Mouse (Mus musculus): ENCODE results near the gene Gtf2i.
"Not testable (repeated sequence)": the region's sequence is repeated elsewhere in the genome, so short reads cannot be mapped to it uniquely, and the experiment has no call there.

Gtf2i gene

DNA sequence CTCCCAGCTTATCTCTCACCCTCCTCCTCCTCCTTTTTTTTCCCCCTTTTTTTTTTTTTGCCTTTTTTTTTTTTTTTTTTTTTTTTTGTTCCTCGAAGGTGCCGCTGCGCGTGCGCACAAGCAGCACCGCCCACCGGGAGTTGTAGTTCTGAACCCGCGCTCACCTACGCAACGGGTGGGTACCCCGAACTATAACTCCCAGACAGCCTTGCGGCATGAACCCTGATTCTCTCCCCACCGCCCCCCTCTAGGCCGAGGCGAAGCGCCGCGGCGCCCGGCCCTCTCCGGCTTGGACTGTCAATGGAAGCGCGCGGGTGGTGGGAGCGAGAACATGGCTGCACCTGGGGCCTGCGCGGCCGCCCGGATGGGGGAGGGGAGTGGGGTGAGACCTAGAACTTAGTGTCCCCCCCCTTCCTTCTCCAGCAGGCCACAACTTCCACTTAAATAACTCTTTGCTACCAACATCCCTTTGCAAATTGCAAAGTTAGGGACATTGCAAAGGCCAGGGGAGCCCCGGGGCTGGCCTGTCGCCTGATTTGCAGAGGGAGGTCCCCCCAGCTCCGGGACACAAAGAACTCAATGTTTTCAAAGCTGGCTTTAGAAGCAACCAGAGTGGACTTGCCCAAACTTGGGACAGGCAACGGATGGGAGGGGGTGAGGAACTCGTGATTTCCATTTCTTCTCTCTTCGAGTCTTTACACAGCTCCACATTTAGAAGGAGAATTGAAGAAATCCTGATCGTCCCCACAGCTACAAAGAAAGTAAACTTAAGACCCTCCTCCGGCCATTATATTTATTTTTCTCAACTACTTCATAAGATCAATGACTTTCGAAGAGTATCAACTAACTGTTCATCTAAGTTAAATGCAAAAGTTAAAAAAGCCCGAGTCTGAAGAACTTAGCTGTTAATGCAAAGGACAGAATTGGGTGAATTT, at the start of gene Gtf2i:
Gene Gtf2i, minus strand, starts transcription at position 73 of the 935 bp plus-strand sequence.
- DNase-seq (ENCODE audit: low spot score): peak; percentile 98

DNA sequence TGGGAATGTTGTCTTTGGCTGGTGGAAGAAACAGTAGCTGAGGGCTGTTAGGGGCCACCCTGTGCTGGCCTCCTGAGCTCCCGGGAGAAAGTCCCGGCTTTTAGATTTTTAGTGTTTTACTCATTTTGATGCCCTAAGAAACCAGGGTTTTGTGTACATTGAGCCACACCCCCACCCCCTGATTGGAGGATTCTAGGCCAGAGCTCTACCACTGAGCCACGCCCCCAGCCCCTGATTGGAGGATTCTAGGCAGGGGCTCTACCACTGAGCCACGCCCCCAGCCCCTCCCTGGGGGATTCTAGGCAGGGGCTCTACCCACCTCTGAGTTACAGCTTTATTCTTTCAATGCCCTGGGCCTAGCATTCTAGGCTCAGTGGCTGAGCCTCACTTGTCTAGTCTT, 44.5 kb upstream of the Gtf2i start:
- no peak for DNase-seq (ENCODE audit: low spot score)

GRCm38 (mm10) chr5:134355372-134355771, 40.8 kb upstream of the Gtf2i start:
- not testable (repeated sequence) for DNase-seq (ENCODE audit: low spot score)

DNA sequence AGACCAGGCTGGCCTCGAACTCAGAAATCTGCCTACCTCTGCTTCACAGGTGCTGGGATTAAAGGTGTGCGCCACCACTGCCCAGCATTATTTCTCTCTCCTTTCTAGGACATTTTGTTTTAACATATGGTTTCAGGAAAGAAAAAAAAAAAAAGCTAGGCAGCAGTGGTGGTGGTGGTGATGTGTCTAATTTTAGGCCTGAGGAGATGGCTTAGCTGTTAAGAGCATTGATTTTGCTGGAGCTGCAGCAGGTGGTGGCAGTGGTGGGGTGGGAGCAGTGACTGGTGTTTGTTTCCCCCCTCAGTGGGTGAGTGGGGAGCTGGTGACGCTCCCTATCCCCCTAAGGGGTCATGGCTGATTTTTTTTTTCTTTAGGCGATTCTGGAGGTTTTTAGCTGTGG, 38.6 kb upstream of the Gtf2i start:
- no peak for DNase-seq (ENCODE audit: low spot score)

- no peak for DNase-seq (ENCODE audit: low spot score)
These were observed 38.0 kb upstream of the Gtf2i start for GRCm38 (mm10) chr5:134352527-134353001.

- DNase-seq (ENCODE audit: low spot score): peak; percentile 87
These were observed 36.1 kb upstream of the Gtf2i start for GRCm38 (mm10) chr5:134350660-134351059.

GRCm38 (mm10) chr5:134347066-134347465, 32.5 kb upstream of the Gtf2i start:
- DNase-seq (ENCODE audit: low spot score): no peak

GRCm38 (mm10) chr5:134345449-134345848, 30.9 kb upstream of the Gtf2i start:
- DNase-seq (ENCODE audit: low spot score): no peak

DNA sequence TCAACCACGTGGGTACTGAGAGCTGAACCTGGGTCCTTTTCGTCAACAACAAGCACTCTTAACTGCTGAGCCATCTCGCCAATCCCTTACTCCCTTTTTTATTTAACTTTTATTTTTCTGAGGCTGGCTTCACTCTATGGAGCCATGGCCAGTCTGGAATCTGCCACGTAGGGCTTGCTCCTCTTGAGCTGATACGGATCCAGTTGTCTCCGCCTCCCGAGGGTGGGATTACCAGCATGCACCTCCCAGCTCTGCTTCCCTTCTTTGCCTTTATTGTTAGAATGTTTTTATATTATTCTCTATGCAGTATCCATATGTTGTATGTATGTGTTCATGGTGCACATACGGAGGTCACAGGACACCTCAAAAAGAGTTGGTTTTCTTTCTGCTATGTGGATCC, 29.5 kb upstream of the Gtf2i start:
- DNase-seq (ENCODE audit: low spot score): no peak

DNA sequence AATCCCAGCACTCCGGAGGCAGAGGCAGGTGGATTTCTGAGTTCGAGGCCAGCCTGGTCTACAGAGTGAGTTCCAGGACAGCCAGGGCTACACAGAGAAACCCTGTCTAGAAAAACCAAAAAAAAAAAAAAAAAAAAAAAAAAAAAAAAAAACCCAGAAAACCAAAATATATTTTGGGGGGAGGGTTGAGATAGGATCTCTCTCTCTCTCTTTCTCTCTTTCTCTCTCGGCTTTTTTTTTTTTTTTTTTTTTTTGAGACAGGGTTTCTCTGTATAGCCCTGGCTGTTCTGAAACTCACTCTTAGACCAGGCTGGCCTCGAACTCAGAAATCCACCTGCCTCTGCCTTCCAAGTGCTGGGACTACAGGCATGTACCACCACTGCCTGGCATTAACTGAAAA, 29.0 kb upstream of the Gtf2i start:
- not testable (repeated sequence) for DNase-seq (ENCODE audit: low spot score)

GRCm38 (mm10) chr5:134342503-134343205, 28.1 kb upstream of the Gtf2i start:
- no peak for DNase-seq (ENCODE audit: low spot score)

GRCm38 (mm10) chr5:134341721-134342120, 27.2 kb upstream of the Gtf2i start:
- no peak for DNase-seq (ENCODE audit: low spot score)

DNA sequence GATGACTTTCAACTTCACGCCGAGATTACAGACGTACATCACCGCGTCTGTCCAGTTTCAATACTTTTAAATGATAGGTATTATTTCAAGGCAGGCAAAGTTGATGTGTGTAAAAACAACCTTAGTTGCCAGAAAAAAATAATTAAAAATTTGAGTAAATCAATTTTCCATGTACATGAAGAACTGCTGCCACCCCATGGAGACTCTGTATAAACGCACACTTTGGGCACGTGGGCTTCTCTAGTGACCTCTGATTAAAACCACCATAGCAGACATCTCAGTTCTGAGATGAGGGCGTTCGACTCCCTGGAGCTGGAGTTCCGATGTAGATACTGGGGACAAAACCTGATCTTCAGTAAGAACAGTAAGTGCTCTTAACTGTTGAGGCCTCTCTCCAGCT, 26.8 kb upstream of the Gtf2i start:
- peak; percentile 46 for DNase-seq (ENCODE audit: low spot score)

- no peak for DNase-seq (ENCODE audit: low spot score)
These were observed 25.6 kb upstream of the Gtf2i start for GRCm38 (mm10) chr5:134340101-134340522.

GRCm38 (mm10) chr5:134337012-134337411, 22.5 kb upstream of the Gtf2i start:
- not testable (repeated sequence) for DNase-seq (ENCODE audit: low spot score)

DNA sequence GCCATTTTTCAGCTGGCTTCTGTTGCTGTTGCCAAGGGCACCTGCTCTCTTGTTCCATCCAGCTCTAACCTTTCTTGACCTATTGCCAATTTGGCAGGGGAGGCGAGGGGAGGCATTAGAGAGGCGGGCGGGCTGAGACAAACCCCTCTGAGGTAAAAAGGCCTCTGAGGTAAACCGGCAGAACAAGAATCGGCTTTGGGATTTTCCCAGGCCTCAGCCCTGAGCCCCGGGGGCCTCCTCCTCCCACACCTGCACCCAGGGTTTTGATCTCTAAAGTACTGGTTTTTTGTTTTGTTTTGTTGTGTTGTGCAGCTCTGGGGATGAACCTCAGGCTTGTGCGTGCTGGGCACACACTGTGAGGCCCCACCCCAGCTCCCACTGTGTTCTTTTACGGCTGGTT, 18.2 kb upstream of the Gtf2i start:
- no peak for DNase-seq (ENCODE audit: low spot score)

DNA sequence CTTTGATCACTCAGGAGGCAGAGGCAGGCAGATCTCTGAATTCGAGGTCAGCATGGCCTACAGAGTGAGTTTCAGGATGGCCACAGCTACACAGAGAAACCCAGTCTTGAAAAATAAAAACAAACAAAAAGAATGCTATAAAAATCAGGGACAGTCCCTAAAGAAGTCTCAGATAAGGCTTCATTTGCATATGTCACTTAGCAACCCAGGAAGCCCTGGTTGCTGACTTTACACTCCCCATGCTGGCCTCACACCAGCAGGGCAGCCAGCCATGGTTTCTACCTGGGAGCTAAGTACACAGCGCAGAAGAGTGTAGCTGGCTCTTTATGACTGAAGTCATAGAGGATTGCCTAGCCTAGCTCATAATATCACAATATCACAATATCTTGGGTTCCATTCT, 15.5 kb upstream of the Gtf2i start:
- no peak for DNase-seq (ENCODE audit: low spot score)

GRCm38 (mm10) chr5:134329311-134329710, 14.8 kb upstream of the Gtf2i start:
- DNase-seq (ENCODE audit: low spot score): no peak

DNA sequence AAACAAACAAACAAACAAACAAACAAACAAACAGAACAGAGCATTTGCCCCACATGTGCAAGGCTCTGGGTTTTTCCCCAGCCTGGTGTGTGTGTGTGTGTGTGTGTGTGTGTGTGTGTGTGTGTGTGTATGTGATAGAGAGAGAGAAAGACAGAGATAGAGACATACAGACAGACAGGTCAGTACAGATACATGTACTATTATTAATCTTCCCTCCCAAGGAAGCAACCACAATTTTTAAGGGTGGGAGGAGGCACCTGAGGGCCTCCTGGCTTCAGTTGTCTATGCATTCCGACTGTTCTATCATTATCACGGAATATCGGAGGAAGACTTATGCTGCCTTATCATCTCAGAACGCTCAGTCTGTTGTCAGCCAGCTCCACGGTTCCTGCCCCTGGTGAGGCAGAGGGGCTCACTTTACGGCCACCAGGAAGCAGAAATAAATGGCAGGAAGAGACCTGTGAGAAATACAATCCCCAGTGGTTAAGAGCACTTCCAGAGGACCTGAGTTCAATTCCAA, 14.0 kb upstream of the Gtf2i start:
- DNase-seq (ENCODE audit: low spot score): no peak

DNA sequence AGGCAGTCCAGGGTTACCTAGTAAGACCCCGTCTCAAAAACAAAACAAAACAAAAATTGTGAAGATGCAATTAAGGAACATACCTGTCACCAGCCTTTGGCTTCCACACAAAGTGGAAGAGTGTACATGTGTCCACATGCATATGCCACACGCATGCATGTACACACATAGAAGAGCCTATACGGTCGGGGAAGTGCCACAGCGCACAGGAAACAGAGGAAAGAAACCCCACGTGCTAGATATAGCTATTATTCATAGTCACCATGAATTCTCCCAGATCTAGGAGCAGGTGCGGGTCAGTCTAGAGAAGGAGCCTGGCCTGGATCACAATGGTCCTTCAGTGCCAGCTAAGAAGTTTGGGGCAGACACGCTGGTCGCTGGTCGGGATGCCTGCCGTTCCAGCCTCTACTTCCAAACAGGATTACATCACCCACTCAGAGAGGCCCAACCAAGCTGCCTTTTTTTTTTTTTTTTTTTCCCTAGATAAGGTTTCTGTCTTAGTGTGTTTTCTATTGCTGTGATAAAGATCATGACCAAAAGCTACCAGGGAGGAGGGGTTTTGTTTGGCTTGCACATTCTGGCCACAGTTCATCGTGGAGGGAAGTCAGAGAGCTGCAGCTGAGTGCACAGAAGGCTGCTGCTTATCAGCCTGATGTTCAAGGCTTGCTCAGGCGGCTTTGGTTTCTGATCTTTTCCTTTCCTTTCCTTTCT, 11.5 kb upstream of the Gtf2i start:
- DNase-seq (ENCODE audit: low spot score): peak; percentile 67

- DNase-seq (ENCODE audit: low spot score): no peak
These were observed 9.3 kb upstream of the Gtf2i start for GRCm38 (mm10) chr5:134323869-134324268.

- DNase-seq (ENCODE audit: low spot score): no peak
These were observed 8.8 kb upstream of the Gtf2i start for GRCm38 (mm10) chr5:134323311-134323710.
